Mouse (Mus musculus) urinary bladder, postnatal 4 days (tissue): Measurements from ENCODE around the gene Zbtb48.
"Not testable (repeated sequence)": the region's sequence is repeated elsewhere in the genome, so short reads cannot be mapped to it uniquely, and the experiment has no call there.

Source experiments
- DNase-seq, 2 experiments: peaks; one replicate each; pipeline ENCODE4 v3.0.0; 2021 to 2022; ENCODE audit warnings: low spot score in 2 of 2

Zbtb48 gene

DNA sequence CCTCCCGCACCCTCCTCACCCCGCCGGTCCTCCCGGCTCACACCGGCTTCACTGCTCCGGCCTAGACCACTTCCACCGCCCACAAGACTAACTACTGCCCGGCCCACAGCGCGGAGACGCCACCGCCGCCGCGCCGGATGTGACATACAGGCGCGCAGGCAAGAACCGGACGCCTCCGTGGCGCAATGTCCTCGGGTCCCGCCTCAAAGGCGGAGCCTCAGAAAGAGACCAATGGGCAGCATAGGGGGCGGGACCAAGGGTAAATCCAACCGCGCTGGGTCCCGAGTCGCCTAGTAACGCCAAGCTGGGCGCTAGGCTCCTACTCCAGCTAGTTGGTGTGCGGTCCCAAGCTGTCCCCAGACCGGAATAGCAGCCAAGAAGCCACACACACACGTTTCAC is at the start of gene Zbtb48:
Gene Zbtb48, minus strand, starts transcription at position 148 of the 400 bp plus-strand sequence.
- peak; percentile 92 to 94 for DNase-seq

DNA sequence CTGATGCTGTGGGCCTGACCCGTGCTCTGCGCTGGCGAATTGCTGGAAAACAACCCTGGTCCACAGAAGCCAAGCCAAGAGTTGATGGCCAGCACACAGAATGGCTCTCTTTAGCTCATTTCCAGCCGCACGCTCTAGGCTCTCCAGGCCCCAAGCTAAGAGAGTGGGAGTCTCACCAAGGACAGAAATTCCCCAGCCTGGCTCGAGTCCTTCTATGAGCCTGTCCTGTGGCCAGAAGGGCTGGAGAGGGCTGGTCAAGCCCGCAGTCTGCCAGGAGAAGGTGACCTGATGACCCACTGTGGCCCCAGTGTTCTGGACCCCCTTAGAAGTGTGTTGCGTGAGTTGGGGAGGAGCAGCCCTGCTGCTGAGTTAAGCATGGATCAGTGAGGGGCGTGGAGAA is 49.7 kb upstream of the Zbtb48 start:
- DNase-seq, result no peak

DNA sequence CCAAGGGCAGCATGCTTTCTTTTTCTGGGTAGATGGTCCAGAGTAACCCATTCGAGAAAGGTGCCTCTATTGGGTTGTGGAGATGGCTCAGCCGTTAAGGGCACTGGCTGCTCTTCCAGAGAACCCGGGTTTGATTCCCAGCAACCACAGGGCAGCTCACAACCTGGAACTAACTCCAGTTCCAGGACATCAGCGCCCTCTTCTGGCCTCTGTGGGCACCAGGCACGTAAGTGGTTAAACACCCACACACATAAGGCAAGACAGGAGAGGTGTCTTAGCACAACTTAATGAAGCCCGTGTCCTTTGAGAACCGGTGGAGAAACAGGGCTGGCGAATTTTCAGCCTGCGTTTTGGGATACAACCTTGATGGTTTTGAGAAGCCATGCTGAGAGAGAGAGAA is 47.1 kb upstream of the Zbtb48 start:
- DNase-seq, result no peak

DNA sequence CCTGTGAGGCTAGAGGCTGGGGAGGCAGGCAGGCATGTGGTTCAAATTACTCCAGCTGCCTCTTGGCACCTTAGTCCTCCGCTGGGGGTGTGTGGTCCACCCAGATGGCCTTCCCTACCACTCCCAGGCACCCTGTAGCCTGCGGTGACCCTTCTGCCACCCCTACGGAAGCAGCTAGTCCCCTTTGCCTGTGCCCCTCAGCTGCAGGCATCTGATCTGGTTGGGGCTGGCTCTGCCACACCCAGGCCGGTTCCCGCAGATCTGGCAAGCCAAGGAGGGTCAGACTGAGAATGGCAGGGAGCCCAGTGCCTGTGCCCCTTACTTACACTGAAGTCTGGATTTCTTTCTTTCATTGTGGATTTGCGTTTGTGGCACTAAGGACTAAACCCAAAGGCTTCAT is 46.2 kb upstream of the Zbtb48 start:
- no peak for DNase-seq

DNA sequence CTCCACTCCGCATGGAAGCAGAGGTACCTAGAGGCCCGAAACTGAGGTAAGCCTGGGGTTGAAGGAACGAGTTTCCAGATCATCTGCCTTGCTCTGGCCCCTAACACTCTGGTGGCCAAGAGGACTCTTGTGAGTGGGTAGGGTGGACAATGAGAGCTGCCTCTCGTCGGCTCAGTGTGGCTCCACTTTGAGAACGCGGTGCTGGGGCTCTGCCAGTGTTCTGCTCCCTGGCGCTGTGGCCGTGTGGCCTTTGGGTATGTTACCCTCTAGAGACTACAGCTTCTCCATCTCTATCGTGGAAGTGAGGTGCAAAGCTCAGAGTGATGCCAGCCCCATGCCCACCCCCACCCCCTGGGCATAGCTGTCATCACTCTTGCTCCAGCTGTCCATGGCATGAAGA is 45.2 kb upstream of the Zbtb48 start:
- no peak for DNase-seq

DNA sequence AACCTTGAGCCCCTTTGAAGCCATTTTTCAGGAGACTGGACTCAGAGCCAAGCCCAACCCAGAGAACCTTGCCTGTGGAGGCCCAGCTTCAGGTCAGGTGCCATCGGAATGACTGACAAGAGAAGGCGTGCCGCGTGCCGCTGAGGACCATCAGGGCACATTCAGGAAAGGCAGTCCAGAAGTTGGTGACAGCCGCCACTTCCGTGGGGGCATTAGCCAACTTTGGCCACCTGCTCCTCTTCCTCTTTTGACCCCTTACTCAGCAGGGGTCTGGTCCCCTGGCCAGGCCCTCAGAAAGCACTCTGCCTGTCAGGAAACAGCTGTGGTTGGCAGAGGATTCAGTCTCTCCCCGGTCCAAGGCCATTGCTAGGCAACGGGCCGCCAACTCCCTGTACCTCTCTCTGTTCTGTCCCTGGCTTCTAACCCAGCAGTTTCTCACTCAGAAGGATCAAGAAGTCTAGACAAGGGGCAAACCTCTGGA is 44.7 kb upstream of the Zbtb48 start, which contains the start of gene Plekhg5:
Gene Plekhg5, plus strand, starts transcription at position 378 of the 481 bp plus-strand sequence.
- DNase-seq, result no peak

DNA sequence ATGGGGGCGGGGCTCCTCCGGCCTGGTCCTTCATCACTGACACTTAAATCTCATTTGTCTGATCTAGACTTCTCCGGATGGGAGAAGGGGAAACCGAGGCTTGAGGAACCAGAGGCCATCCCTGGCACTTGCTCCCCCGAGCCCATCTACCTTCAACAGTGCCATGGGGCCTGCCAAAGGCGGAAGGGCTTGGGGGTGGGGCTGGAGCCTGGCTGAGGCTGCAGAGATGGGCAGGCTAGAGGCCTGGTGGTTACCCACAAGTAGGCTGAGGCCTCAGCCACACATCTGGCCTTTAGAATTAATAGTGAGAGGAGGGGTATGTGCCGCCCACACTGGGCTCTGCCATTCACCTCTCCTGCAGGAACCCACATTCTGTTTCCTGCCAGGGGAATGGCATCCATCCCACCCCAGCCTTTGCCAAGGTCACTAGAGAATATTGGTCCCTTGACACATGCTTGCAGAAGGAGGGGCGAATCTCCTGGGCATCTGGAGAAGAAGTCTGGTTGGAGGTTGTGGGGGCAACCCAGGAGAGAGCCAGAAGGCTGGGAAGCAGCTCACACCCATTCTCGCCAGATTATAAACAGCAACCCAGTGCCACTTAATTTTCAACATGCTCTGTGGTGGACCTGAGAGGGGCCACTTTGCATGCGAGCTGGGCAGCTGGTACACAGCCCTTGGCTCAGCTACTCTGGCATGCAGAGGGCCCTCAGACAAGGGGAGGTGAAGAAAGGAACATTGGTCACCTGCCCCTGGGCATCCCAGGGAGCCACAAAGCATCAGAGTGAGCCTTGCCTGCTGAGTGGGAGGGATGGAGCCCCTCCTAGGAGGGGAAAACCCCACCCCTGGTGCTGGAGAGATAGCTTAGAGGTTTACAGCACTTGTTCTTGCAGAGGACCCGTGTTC is 43.3 kb upstream of the Zbtb48 start:
- DNase-seq, result no peak

DNA sequence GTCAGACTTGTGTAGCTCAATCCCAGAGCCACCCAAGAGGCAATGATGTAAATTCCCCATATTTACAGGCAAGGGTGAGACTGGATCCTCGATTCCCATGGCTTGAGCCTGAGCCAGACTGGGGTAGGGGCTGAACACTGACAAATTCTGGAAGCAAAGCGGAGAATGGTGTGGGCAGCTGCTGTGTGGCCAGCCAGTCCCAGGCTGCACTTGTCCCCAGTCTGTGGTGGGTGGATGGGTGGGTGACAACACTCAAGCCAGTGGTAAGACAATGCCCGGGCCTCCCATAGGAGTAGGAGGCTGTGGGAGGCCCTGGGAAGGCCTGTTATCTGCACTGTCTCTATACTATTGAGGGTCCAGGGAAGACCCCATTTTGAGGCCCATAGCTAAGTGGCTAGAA is 41.8 kb upstream of the Zbtb48 start:
- no peak for DNase-seq

DNA sequence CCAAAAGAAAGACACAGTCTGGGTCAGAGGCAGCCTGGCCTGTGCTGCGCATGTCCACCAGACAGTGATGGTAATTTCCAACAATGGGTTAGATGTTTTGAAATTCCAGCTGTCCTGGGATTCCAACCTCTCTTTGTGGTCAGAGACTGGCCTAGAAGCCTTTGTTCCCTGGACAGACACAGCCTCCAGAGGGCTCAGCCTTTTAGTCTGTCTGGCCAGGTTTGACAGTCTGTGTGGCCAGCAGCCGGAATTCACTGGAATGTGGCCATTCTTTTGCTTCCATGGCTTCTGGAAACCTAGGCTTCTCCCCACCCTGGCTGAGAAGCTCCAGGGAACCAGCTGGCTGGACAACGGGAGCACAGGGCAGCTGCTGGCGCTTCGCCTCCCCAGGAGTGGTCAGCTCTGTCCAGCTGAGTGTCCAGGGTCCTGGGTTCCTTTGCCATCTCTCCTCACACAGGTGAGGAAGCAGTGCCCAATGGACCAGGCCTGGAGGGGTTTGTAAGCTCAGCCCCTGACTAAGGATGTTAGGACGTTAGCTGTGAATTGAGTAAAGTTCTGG is 40.8 kb upstream of the Zbtb48 start:
- DNase-seq, result no peak

DNA sequence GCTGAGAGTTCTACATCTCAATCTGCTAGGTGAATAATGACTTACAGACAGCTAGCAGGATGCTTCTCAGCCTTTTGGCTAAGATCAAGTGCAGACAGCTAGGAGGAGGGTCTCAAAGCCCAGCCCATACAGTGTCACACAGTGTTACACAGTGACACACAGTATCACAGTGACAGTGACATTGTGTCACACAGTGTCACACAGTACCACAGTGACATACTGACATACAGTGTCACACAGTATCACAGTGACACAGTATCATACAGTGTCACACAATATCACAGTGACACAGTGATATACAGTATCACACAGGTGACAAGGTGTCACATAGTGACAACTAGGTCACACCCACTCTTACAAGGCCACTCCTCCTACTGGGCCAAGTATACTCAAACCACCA is 39.8 kb upstream of the Zbtb48 start:
- DNase-seq, result no peak

DNA sequence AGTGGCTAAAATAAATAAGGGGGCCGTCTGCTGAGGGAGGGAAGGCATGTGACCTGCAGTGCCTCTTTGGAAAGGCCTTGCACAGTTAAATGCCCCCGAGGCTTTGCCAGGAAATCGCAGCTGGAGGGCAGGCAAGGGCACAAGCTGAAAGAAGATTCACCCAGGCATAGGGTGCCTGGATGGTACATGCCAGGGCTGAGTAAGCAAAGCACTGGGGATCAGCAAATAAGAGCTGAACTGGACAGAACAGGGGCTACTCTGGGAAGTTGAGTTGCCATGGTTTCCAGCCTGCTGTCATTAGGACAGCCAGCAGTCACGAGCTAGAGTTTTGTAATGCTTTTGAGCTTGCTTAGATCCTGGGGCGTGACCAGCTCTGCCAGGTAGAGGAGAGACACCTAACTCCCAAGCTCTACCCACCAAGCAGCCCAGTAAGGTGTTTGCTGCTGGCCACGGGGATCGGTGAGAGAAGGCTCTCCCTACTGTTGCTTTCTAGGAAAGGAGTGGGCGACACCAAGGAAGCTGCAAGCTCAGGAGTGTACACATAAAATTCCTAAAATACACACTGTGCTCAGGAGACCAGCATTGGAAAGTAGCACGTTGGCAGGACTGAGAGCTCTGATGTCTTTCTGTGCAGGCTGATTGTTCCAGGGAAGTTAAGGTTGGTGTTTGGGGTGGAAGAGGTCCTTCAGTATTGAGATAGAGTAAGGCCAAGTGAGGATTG is 35.1 kb upstream of the Zbtb48 start:
- DNase-seq, result no peak

DNA sequence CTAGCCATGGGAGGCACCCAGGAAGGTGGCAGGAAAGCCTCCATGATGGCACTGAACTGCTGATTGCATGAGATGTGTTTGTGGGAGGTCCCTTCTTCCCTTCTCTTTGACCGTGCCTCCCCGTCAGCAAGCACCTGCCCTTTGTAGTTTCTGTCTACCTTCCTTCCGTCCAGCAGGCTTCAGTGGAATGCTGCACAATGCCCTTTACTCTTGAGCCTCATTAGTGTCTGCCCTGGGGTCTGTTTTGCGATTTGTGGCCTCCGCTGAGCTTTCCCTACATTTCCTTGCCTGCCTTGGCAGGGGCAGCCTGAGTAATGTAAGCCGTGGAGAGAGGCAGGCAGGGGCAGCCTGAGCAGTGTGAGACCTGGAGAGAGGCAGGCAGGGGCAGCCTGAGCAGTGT is 17.1 kb upstream of the Zbtb48 start:
- no peak for DNase-seq

DNA sequence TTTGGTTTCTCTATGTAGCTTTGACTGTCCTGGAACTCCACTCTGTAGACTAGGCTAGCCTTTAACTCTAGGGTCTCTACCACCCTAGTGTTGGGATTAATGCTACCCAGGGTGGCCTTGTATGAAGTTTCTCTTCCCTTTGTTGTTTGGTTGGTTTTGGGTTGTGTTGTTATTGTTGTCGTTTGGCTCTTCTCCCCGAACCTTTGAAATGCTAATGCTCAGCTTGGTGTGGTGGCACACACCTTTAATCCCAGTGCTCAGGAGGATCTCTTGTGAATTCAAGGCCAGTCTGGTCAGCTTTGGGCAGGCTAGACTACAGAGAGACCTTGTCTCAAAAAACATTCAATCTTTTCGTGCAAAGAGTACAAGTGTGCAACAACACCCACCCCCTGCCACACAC is 15.7 kb upstream of the Zbtb48 start:
- no peak for DNase-seq

DNA sequence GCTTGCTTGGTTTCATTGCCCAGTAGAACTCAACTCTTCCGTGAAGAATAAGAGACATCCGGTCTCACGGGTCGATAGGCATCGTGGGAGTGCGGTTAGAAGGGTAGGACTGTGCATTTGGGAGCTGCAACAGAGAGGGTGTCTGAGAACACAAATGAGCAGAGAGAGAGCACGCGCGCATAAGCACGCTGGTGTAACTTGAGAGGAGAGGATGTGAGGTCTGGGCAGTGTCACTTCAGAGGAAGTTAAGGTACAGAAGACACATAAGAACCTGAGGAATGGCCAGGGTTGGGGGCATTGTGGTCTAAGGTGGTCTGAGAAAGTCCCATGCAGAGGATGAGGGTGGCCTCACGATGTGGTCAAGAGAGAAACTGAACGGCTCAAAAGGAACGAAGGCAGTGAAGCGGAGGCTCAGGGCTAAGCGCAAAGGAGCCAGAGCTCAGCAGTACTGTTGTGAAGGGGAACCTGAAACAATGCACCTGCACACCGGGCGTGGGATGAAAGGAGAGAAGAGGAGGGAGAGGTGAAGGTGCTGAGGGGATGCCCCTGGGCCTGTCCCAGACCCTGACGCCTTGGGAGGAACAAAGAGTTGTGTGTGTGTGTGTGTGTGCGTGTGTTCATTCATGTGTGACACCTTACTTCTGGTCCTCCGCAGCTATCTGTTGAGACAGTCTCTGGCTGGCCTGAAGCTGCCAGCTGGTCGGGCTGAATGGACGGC is 14.6 kb upstream of the Zbtb48 start:
- DNase-seq, result no peak

DNA sequence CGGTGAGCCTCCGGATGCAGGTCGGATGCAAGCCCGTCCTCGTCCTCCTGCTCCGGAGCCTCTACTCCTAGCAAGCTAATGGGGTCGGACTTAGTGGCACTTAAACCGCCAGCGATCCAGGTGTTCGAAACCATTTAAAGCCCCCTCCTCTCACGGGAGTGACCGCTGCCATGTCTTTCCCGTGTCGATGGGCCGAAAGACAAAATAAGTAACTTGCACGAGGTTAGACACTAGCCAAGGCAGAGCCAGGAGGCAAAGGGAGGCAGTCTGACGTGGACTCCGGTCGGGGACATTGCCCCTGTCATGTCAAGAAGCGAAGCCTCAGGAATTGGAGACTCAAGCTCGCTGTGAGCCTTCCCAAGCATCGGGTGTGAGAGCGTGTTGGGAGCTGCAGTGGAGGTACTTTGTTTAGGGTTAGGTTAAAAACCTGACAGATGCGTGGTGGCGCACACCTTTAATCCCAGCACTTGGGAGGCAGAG is 12.4 kb upstream of the Zbtb48 start:
- no peak for DNase-seq

DNA sequence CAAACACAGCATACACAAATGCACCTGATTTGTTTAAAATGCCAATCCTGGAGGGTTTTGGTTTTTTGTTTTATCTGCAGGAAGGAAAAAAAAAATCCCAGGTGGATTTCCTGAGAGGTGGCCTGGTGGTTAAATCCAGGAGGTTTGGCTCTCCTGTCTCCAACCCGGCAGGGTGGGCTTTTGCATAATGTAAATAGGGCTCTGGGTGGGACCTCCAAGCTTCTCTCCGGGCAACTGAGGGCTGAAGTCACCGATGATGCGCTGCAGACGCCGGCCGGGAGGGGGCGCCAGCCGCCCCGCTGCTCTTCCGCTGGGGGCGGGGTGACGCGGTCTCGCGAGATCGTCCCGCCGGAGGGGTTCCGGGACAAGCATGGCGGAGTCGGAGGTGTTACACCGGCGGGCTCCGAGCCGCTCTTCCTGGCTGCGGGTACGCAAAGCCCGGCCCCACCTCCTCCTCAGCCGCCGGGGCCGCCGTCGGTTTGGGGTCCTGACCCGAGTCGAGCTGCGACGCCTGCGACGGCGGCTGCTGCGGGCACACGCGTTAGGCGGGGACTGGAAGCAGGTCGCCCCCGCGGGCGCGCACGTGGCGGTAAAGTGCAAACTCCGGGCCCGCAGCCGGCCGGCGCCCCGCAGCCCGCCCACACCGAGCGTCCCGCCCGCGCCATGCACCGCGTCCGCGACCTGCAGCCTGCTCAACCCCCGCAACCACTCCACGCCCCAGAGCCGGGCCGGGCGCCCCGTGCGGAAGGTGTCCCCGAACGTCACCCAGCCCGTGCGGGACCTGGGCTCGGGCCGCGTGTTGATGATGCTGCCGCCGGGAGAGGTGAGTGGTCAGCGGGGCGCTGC is 11.7 kb upstream of the Zbtb48 start, which contains the start of gene Nol9:
Gene Nol9, plus strand, starts transcription at position 337 of the 846 bp plus-strand sequence.
- peak; percentile 89 to 94 for DNase-seq

DNA sequence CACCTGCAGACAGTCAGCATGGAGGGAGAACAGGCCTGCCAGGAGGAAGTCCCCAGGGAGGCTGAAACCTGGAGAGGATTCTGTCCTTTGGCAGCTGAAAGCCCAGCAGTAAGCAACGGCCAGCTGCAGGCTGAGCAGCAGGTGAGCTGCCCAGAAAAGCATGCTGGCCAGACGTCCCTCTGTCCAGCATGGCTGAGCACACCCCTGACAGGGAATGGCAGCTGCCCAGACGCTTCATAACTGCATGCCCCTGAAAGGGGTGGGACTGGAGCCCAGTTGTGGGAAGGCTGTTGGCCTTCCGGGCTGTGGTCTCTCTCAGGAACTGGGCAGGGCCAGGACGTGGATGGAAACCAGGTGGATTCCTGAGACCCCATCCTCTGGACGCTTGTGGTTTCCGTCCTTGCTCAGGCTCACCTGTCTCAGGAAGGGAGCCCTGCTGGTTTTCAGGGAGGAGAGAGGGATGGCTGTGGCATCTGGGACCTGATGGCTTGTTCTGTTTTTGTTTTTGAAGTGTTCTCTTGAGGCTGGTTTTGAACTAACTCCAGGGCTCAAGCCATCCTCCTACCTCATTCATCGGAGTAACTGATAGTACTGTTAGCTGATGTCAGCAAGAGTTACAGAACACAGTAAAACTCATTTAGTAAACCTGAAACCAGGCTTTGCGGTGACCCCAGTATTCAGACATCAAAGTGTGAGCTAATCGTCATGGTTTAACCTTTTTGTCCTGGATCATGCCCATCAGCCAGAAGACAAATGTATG is 10.9 kb upstream of the Zbtb48 start, which contains the start of gene Tas1r1:
Gene Tas1r1, minus strand, starts transcription at position 344 of the 760 bp plus-strand sequence.
- no peak for DNase-seq

DNA sequence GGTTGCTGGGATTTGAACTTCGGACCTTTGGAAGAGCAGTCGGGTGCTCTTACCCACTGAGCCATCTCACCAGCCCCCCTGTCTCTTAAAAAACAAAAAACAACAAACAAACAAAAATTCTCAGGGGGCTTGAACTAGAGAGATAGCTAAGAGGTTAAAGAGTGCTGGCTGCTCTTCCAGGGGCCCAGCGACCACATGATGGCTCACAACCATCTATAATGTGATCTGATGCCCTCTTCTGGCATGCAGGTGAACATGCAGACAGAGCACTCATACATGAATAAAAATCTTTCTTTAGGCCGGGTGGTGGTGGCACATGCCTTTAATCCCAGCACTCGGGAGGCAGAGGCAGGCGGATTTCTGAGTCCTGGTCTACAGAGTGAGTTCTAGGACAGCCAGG is 9.0 kb upstream of the Zbtb48 start:
- not testable (repeated sequence) for DNase-seq

DNA sequence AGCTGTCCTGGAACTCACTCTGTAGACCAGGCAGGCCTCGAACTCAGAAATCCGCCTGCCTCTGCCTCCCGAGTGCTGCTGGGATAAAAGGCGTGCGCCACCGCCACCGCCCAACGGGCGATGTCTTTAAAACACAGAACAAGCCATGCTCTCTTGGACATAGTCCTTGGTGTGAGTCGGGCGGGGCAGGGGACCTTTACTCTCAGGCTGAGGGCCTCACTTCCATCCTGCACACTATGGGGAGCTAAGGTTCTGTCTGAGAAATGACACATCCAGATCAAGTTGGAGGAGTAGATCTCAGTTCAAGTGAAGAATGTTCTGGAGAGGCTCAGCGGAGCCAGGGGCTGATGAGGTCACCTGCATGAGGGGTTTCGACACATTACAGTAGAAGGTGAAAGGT is 5.5 kb upstream of the Zbtb48 start:
- no peak for DNase-seq

DNA sequence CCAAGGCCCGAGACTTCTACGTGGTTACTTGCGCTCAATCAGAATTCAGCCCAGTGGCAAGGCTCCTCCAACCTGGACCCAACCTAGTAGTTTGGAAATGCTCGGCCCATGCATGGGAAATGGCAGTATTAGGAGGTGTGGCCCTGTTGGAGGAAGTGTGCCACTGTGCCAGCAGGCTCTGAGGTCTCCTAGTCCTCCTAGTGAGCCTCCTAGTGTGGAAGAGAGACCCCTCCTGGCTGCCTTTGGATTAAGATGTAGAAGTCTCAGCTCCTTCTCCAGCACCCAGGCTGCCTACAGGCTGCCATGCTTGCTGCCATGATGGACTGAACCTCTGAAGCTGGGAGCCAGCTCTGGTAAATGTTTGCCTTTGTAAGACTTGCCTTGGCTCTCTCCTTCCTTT is 2.5 kb upstream of the Zbtb48 start:
- no peak for DNase-seq
